Mouse (Mus musculus) heart, embryonic 16.5 days (tissue): Measurements from ENCODE around the gene Dffa. TPM values are rescaled to one million over a fixed set of nuclear protein-coding genes. Genes with fewer than 3 reads are reported as not detected.

Source experiments
- ATAC-seq: fragments of 200-750 bp; cut with Nextera tagmentation; replicated peaks from 2 replicates; pipeline ENCODE4 v1.8.0; 2017; ENCODE audit warnings: moderate number of reproducible peaks; ENCODE audit not compliant: insufficient read depth, low FRiP score; ENCODE audit errors: extremely low read depth
- H3K27ac ChIP-seq: fragments of 300-500 bp; sonication (generic); 2 replicates; pipeline ENCODE4 v1.5.1; 2014; ENCODE audit warnings: mild to moderate bottlenecking, low read length, control low read depth, moderate library complexity
- H3K27me3 ChIP-seq: fragments of 300-500 bp; sonication (generic); 2 replicates; pipeline ENCODE4 v1.6.1; 2014; ENCODE audit warnings: low read length, mixed read lengths; ENCODE audit not compliant: control insufficient read depth, insufficient read depth
- H3K36me3 ChIP-seq: fragments of 300-500 bp; sonication (generic); 2 replicates; pipeline ENCODE4 v1.6.1; 2014; ENCODE audit not compliant: control insufficient read depth, insufficient read depth
- H3K4me1 ChIP-seq: fragments of 300-500 bp; sonication (generic); 2 replicates; pipeline ENCODE4 v1.6.1; 2014; ENCODE audit warnings: low read length, mixed read lengths; ENCODE audit not compliant: control insufficient read depth, insufficient read depth
- H3K4me2 ChIP-seq: fragments of 300-500 bp; sonication (generic); 2 replicates; pipeline ENCODE4 v1.6.1; 2014; ENCODE audit warnings: low read depth, mild to moderate bottlenecking, control low read depth, low read length
- H3K4me3 ChIP-seq: fragments of 300-500 bp; sonication (generic); 2 replicates; pipeline ENCODE4 v1.5.1; 2014; ENCODE audit warnings: mild to moderate bottlenecking, control low read depth, low read length
- H3K9ac ChIP-seq: fragments of 300-500 bp; sonication (generic); 2 replicates; pipeline ENCODE4 v1.6.1; 2014; ENCODE audit warnings: low read length, control low read depth
- H3K9me3 ChIP-seq: fragments of 300-500 bp; sonication (generic); replicated peaks from 2 replicates; pipeline ENCODE4 v1.6.1; 2016; ENCODE audit warnings: low read length; ENCODE audit not compliant: control insufficient read depth
- WGBS: fragments of 180-500 bp; shearing (Covaris S2); extraction: QIAGEN DNeasy Blood & Tissue Kit; methylation state at CpG from one replicate; pipeline ENCODE4 v1.1.7; 2014; 5-methylcytosine and 5-hydroxymethylcytosine counted together
- polyA plus RNA-seq: library from polyadenylated mRNA; unstranded; fragments of >200 nt; fragmentation: Nextera tagmentation; extraction: Ambion mirVana; gene quantifications from 2 replicates; pipeline ENCODE4 v1.2.1, GENCODE M21; 2015

Dffa gene
- polyA plus RNA-seq, 1 experiment from 2014 or later, result 29.3 TPM

- WGBS, result 63% methylated on average over 21 of the region's 21 CpGs
- Histone ChIP-seq H3K9me3 (no peaks in the 10 kb centered on the region), H3K4me2 (no peak overlapping the region), H3K9ac (no peak overlapping the region), H3K27ac (no peak overlapping the region), H3K27me3 (no peaks in the 10 kb centered on the region), H3K4me1 (peaks cover 38% of the 10 kb centered on the region), H3K36me3 (no peaks in the 10 kb centered on the region), H3K4me3 (no peak overlapping the region)
- ATAC-seq, result no peak
Observed at GRCm38 (mm10) chr4:149062406-149063318, 41.3 kb upstream of the Dffa start.

GRCm38 (mm10) chr4:149064061-149064854 is 39.7 kb upstream of the Dffa start:
- H3K9ac ChIP-seq, result no peak overlapping the region
- H3K4me3 ChIP-seq, result no peak overlapping the region
- H3K27ac ChIP-seq, result no peak overlapping the region
- H3K27me3 ChIP-seq, result no peaks in the 10 kb centered on the region
- no peaks in the 10 kb centered on the region for H3K9me3 ChIP-seq
- 76% methylated on average over 23 of the region's 23 CpGs for WGBS
- peak overlapping the region; percentile 36 for H3K4me2 ChIP-seq
- ATAC-seq, result no peak
- H3K36me3 ChIP-seq, result no peaks in the 10 kb centered on the region
- peaks cover 27% of the 10 kb centered on the region for H3K4me1 ChIP-seq

GRCm38 (mm10) chr4:149066672-149067551 is 37.0 kb upstream of the Dffa start:
- peak; percentile 20; the same call in 1 of the 2 replicates for ATAC-seq
- no peak overlapping the region for H3K27ac ChIP-seq
- no peak overlapping the region for H3K9ac ChIP-seq

GRCm38 (mm10) chr4:149075073-149075472 is 28.9 kb upstream of the Dffa start:
- ATAC-seq, result no peak
- WGBS, result 92% methylated on average over 13 of the region's 13 CpGs
- no peak overlapping the region for H3K9ac ChIP-seq
- no peaks in the 10 kb centered on the region for H3K9me3 ChIP-seq
- peaks cover 38% of the 10 kb centered on the region for H3K4me1 ChIP-seq
- no peak overlapping the region for H3K27ac ChIP-seq
- no peak overlapping the region for H3K4me3 ChIP-seq
- H3K27me3 ChIP-seq, result no peaks in the 10 kb centered on the region
- peaks cover 7% of the 10 kb centered on the region for H3K36me3 ChIP-seq
- H3K4me2 ChIP-seq, result no peak overlapping the region

More at GRCm38 (mm10) chr4:149066672-149067551, 37.0 kb upstream of the Dffa start:
- peaks cover 30% of the 10 kb centered on the region for H3K4me1 ChIP-seq
- no peaks in the 10 kb centered on the region for H3K9me3 ChIP-seq
- WGBS, result 63% methylated on average over 22 of the region's 22 CpGs
- H3K4me2 ChIP-seq, result no peak overlapping the region
- H3K36me3 ChIP-seq, result peaks cover 1% of the 10 kb centered on the region
- H3K4me3 ChIP-seq, result no peak overlapping the region
- H3K27me3 ChIP-seq, result no peaks in the 10 kb centered on the region

DNA sequence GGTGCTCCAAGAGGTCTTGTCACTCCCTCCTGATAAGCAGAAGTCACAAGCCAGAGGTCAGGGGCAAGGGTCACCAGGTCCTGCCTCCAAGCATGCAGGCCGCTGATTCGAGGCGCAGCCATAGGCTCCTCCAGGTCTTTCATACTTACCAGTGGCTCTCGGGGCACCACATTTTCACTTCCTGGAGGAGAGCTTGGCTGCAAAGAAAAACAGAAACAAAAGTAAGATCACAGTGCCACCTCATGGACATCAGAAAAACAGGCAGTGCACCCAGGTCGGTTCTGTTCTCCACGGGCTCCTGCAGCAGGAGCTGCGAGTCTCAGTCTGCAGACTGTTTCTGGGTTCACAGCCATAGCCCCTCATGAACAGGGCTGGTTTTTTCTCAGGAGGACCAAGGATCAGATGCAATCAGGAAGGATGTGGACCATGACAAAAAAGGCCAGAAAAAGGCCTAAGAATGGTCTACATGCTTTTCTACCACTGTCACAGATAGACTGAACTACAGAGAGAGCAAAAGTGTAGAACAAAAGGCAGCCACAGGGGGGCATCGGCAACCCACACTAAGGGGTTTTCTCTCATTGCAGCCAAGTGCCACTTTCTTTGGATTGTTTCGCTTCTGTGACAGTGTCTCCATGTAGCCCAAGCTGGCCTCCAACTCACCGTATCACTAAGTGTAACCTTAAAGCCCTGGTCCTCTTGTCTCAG is 27.9 kb upstream of the Dffa start:
- no peaks in the 10 kb centered on the region for H3K27me3 ChIP-seq
- H3K9me3 ChIP-seq, result no peaks in the 10 kb centered on the region
- peak; percentile 56 for ATAC-seq
- 21% methylated on average over 10 of the region's 10 CpGs for WGBS
- peak overlapping the region; percentile 3; the same call in 1 of the 2 replicates for H3K27ac ChIP-seq
- peaks cover 7% of the 10 kb centered on the region for H3K36me3 ChIP-seq
- no peak overlapping the region for H3K4me2 ChIP-seq
- H3K4me1 ChIP-seq, result peaks cover 29% of the 10 kb centered on the region
- H3K4me3 ChIP-seq, result no peak overlapping the region
- peak overlapping the region; percentile 25; the same call in 1 of the 2 replicates for H3K9ac ChIP-seq

DNA sequence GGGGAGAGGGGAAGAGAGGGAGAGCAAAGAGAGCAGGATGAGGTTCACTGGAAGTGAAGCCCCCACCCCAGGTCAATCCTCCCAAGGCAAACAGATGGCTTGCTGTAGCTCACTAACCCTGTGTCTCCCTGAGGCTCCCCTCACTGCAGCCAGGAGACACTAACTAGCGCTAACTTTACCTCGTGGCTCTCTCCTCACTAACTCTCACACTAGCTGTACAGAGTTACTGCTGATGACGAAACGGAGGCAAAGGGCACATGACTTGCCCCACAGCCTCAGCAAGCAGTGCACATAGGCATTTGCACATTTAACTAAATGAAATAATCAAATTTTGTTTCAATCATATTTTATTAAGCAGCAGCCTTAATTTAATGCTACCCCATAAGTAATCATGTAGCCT is 25.7 kb upstream of the Dffa start:
- no peak overlapping the region for H3K27ac ChIP-seq
- H3K9me3 ChIP-seq, result no peaks in the 10 kb centered on the region
- no peak overlapping the region for H3K4me3 ChIP-seq
- no peak overlapping the region for H3K9ac ChIP-seq
- no peaks in the 10 kb centered on the region for H3K27me3 ChIP-seq
- WGBS, result 58% methylated on average over 4 of the region's 4 CpGs
- H3K36me3 ChIP-seq, result no peaks in the 10 kb centered on the region
- H3K4me1 ChIP-seq, result peaks cover 32% of the 10 kb centered on the region
- no peak for ATAC-seq
- no peak overlapping the region for H3K4me2 ChIP-seq

DNA sequence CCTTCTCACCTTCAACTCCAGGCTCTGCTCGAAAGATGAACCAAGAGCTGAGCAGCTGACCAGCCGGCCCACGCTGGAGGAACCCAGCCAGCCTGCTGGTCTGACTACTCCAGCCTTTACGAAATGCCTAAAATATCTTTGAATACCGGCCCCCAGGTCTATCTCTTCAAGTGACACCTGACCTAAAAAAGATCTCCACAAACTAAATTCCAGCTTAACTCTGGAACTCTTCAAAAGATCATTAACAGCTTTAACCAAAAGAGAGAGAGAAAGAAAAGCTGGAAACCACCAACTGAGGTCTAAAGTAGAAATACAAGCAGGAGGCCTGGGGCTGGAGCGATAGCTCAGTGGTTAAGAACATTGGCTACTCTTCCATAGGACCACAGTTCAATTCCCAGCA is 24.3 kb upstream of the Dffa start:
- Histone ChIP-seq H3K27me3 (no peaks in the 10 kb centered on the region), H3K36me3 (no peaks in the 10 kb centered on the region), H3K4me1 (peaks cover 25% of the 10 kb centered on the region), H3K4me3 (no peak overlapping the region), H3K9me3 (no peaks in the 10 kb centered on the region), H3K4me2 (no peak overlapping the region), H3K9ac (no peak overlapping the region), H3K27ac (no peak overlapping the region)
- no peak for ATAC-seq
- WGBS, result 50% methylated on average over 6 of the region's 6 CpGs

DNA sequence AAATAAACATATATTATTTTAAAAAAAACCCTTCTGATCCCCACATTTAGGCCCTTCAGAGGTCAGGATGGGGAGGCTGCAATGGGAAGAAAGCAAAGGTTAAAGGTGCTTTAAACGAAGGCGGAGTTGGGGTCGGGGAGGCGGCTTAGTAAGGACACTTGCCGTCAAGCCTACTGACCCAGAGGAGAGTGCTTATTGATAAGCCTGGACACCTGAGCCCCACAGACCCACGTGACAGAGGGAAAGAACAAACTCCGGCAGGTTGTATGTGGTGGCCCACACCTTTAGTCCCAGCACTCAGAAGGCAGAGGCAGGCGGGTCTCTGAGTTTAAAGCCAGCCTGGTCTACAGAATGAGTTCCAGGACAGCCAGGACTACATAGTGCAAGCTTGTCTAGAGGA is 23.8 kb upstream of the Dffa start:
- ATAC-seq, result no peak
- no peaks in the 10 kb centered on the region for H3K27me3 ChIP-seq
- H3K4me1 ChIP-seq, result peaks cover 25% of the 10 kb centered on the region
- H3K36me3 ChIP-seq, result no peaks in the 10 kb centered on the region
- H3K27ac ChIP-seq, result no peak overlapping the region
- H3K9me3 ChIP-seq, result no peaks in the 10 kb centered on the region
- no peak overlapping the region for H3K4me3 ChIP-seq
- H3K4me2 ChIP-seq, result no peak overlapping the region
- H3K9ac ChIP-seq, result no peak overlapping the region
- WGBS, result 85% methylated on average over 8 of the region's 8 CpGs
